ENCODE assay signal across 8 mouse cellular contexts in genomic region chrX:50549713-50550112, GRCm38 (mm10).
DNase-seq lines count a peak whose midpoint lies in the region; ATAC-seq and TF ChIP-seq lines count a peak whose summit lies in the region.

No protein-coding gene starts in this region.

- TF ChIP-seq CTCF in lung, postnatal 0 days (IDR thresholded peaks at IDR 0.05) = peak; percentile 65

- H3K4me1 ChIP-seq in forebrain, embryonic 14.5 days (ENCODE audit: control insufficient read depth, insufficient read depth, low read length) = no peaks in the 10 kb centered on the region
- H3K4me1 ChIP-seq in intestine, embryonic 15.5 days (replicated peaks) = no peaks in the 10 kb centered on the region
- H3K4me1 ChIP-seq in lung, postnatal 0 days (ENCODE audit: insufficient read depth, low read depth, low read length) = no peaks in the 10 kb centered on the region
- no peaks in the 10 kb centered on the region for H3K4me1 ChIP-seq in stomach, embryonic 14.5 days (ENCODE audit: control insufficient read depth, insufficient read depth, low read length)

- no peak for ATAC-seq in forebrain, embryonic 14.5 days
- 0 out of 2 replicates have a peak, but pooled peaks have one; percentile 47 for ATAC-seq in intestine, embryonic 15.5 days
- ATAC-seq in lung, postnatal 0 days = peak; percentile 77
- no peak for ATAC-seq in stomach, embryonic 14.5 days (ENCODE audit: insufficient number of reproducible peaks, insufficient read depth, low FRiP score, low read depth)

- no peak overlapping the region for H3K9ac ChIP-seq in forebrain, embryonic 14.5 days (ENCODE audit: low read length)
- no peak overlapping the region for H3K9ac ChIP-seq in intestine, embryonic 15.5 days
- no peak overlapping the region for H3K9ac ChIP-seq in lung, postnatal 0 days (replicated peaks; ENCODE audit: low read depth)
- no peak overlapping the region for H3K9ac ChIP-seq in stomach, embryonic 14.5 days (replicated peaks; ENCODE audit: low read depth, low read length)

- H3K36me3 ChIP-seq in forebrain, embryonic 14.5 days (ENCODE audit: control insufficient read depth, insufficient read depth, low read length) = no peaks in the 10 kb centered on the region
- no peaks in the 10 kb centered on the region for H3K36me3 ChIP-seq in intestine, embryonic 15.5 days
- no peaks in the 10 kb centered on the region for H3K36me3 ChIP-seq in lung, postnatal 0 days (ENCODE audit: insufficient read depth, low read length)
- H3K36me3 ChIP-seq in stomach, embryonic 14.5 days (ENCODE audit: control insufficient read depth, insufficient read depth, low read length) = no peaks in the 10 kb centered on the region

- 38% methylated on average over 3 of the region's 3 CpGs for WGBS in forebrain, embryonic 14.5 days
- WGBS in intestine, embryonic 15.5 days = 40% methylated on average over 3 of the region's 3 CpGs
- 36% methylated on average over 3 of the region's 3 CpGs for WGBS in lung, postnatal 0 days
- 55% methylated on average over 3 of the region's 3 CpGs for WGBS in stomach, embryonic 14.5 days

- no peak overlapping the region for H3K27ac ChIP-seq in forebrain, embryonic 14.5 days (ENCODE audit: low read depth, low read length)
- H3K27ac ChIP-seq in intestine, embryonic 15.5 days = no peak overlapping the region
- no peak overlapping the region for H3K27ac ChIP-seq in lung, postnatal 0 days (ENCODE audit: low read length)
- H3K27ac ChIP-seq in stomach, embryonic 14.5 days (ENCODE audit: low read length) = no peak overlapping the region

- DNase-seq in layer of hippocampus, postnatal 25 days (ENCODE audit: extremely low spot score in 1 of 2, low spot score in 1 of 2) = peak; percentile 46 to 80
- DNase-seq in layer of hippocampus, adult 11-12 months (ENCODE audit: low spot score) = no peak
- peak; percentile 14 for DNase-seq in NIH3T3 (ENCODE audit: low read depth)
- DNase-seq in forebrain, embryonic 14.5 days (ENCODE audit: low spot score) = peak; percentile 70
- DNase-seq in lung, postnatal 0 days (ENCODE audit: low spot score) = peak; percentile 66
- no peak for DNase-seq in right cerebral cortex, postnatal 25 days

- H3K27me3 ChIP-seq in forebrain, embryonic 14.5 days (replicated peaks; ENCODE audit: control insufficient read depth, insufficient read depth, low read length) = no peaks in the 10 kb centered on the region
- no peaks in the 10 kb centered on the region for H3K27me3 ChIP-seq in intestine, embryonic 15.5 days (replicated peaks)
- no peaks in the 10 kb centered on the region for H3K27me3 ChIP-seq in lung, postnatal 0 days (replicated peaks; ENCODE audit: insufficient read depth, low read length)
- no peaks in the 10 kb centered on the region for H3K27me3 ChIP-seq in stomach, embryonic 14.5 days (ENCODE audit: control insufficient read depth, insufficient read depth, low read length)

- TF ChIP-seq EP300 in lung, postnatal 0 days (IDR thresholded peaks at IDR 0.05) = no peak

- H3K4me2 ChIP-seq in forebrain, embryonic 14.5 days (ENCODE audit: low read length) = peak overlapping the region; percentile 30; the same call in 1 of the 2 replicates
- H3K4me2 ChIP-seq in intestine, embryonic 15.5 days (replicated peaks) = peak overlapping the region; percentile 47
- peak overlapping the region; percentile 50; the same call in 1 of the 2 replicates for H3K4me2 ChIP-seq in lung, postnatal 0 days (replicated peaks; ENCODE audit: low read depth, low read length)
- H3K4me2 ChIP-seq in stomach, embryonic 14.5 days (replicated peaks; ENCODE audit: low read depth, low read length) = no peak overlapping the region; the same call in 1 of the 2 replicates

- no peaks in the 10 kb centered on the region for H3K9me3 ChIP-seq in forebrain, embryonic 14.5 days (replicated peaks; ENCODE audit: control insufficient read depth, low read length)
- no peaks in the 10 kb centered on the region for H3K9me3 ChIP-seq in intestine, embryonic 15.5 days
- H3K9me3 ChIP-seq in lung, postnatal 0 days (ENCODE audit: low read length) = no peaks in the 10 kb centered on the region
- no peaks in the 10 kb centered on the region for H3K9me3 ChIP-seq in stomach, embryonic 14.5 days (ENCODE audit: control insufficient read depth, low read depth, low read length)

- H3K4me3 ChIP-seq in forebrain, embryonic 14.5 days (ENCODE audit: low read depth, low read length) = peak overlapping the region; percentile 19
- H3K4me3 ChIP-seq in intestine, embryonic 15.5 days (replicated peaks) = peak overlapping the region; percentile 30
- peak overlapping the region; percentile 36; the same call in 1 of the 2 replicates for H3K4me3 ChIP-seq in lung, postnatal 0 days (ENCODE audit: low read depth, low read length)
- H3K4me3 ChIP-seq in stomach, embryonic 14.5 days (ENCODE audit: low read depth, low read length) = peak overlapping the region; percentile 22; the same call in 1 of the 2 replicates

Comparison
In these comparisons a context has a peak if more than half of its experiments do, and no peak if none do; other contexts are left out.
1. DNase-seq: peak in layer of hippocampus, postnatal 25 days (2 of 2), NIH3T3 (single experiment), forebrain, embryonic 14.5 days (single experiment) and lung, postnatal 0 days (single experiment); none in layer of hippocampus, adult 11-12 months (single experiment) and right cerebral cortex, postnatal 25 days (single experiment).
2. ATAC-seq: peak in intestine, embryonic 15.5 days (single experiment) and lung, postnatal 0 days (single experiment); none in forebrain, embryonic 14.5 days (single experiment) and stomach, embryonic 14.5 days (single experiment).
3. Peak in every context shown above with its lines, with median percentiles within 50 percentile points of each other: H3K4me3 ChIP-seq.